Mouse (Mus musculus) v-Abl transformed pro-B cells (cell line): ENCODE measurements around the gene Cnih3.

Experiments used
- in situ Hi-C, 2 experiments: fragments of 400-800 bp; cut with MboI; formaldehyde crosslinking; loops; one replicate each; pipeline ENCODE4 v1.15.1; 2025; ENCODE audit not compliant: unreplicated experiment in 2 of 2

Gene Cnih3

GRCm38 (mm10) chr1:181352367-181353199 is at the start of gene Cnih3:
Gene Cnih3 (plus strand): TSS chr1:181352628.
- in situ Hi-C loops: no loop called here

- in situ Hi-C loops: no loop called here
Observed at GRCm38 (mm10) chr1:181307981-181308380, 44.4 kb upstream of the Cnih3 start.

GRCm38 (mm10) chr1:181310712-181311111 is 41.7 kb upstream of the Cnih3 start:
- in situ Hi-C loops: no loop called here

GRCm38 (mm10) chr1:181312115-181313045 is 40.0 kb upstream of the Cnih3 start:
- in situ Hi-C loops: no loop called here

- in situ Hi-C loops: no loop called here
Observed at GRCm38 (mm10) chr1:181313046-181313415, 39.4 kb upstream of the Cnih3 start.

- in situ Hi-C loops: no loop called here
Observed at GRCm38 (mm10) chr1:181314301-181314700, 38.1 kb upstream of the Cnih3 start.

- in situ Hi-C loops: no loop called here
Observed at GRCm38 (mm10) chr1:181315350-181315749, 37.1 kb upstream of the Cnih3 start.

GRCm38 (mm10) chr1:181316571-181316970 is 35.9 kb upstream of the Cnih3 start:
- in situ Hi-C loops: no loop called here

- in situ Hi-C loops: no loop called here
Observed at GRCm38 (mm10) chr1:181319466-181319865, 33.0 kb upstream of the Cnih3 start.

GRCm38 (mm10) chr1:181321149-181321548 is 31.3 kb upstream of the Cnih3 start:
- in situ Hi-C loops: no loop called here

GRCm38 (mm10) chr1:181323134-181323533 is 29.3 kb upstream of the Cnih3 start:
- in situ Hi-C loops: no loop called here

GRCm38 (mm10) chr1:181327137-181327536 is 25.3 kb upstream of the Cnih3 start:
- in situ Hi-C loops: no loop called here

- in situ Hi-C loops: no loop called here
Observed at GRCm38 (mm10) chr1:181327636-181328420, 24.6 kb upstream of the Cnih3 start.

- in situ Hi-C loops: no loop called here
Observed at GRCm38 (mm10) chr1:181329110-181329509, 23.3 kb upstream of the Cnih3 start.

- in situ Hi-C loops: no loop called here
Observed at GRCm38 (mm10) chr1:181332597-181332996, 19.8 kb upstream of the Cnih3 start.

- in situ Hi-C loops: no loop called here
Observed at GRCm38 (mm10) chr1:181334329-181335018, 18.0 kb upstream of the Cnih3 start.

- in situ Hi-C loops: no loop called here
Observed at GRCm38 (mm10) chr1:181335019-181335365, 17.4 kb upstream of the Cnih3 start.

GRCm38 (mm10) chr1:181335388-181335787 is 17.0 kb upstream of the Cnih3 start:
- in situ Hi-C loops: no loop called here

GRCm38 (mm10) chr1:181336857-181337256 is 15.6 kb upstream of the Cnih3 start:
- in situ Hi-C loops: no loop called here

- in situ Hi-C loops: no loop called here
Observed at GRCm38 (mm10) chr1:181339106-181339505, 13.3 kb upstream of the Cnih3 start.
